18 mouse cellular contexts compared by ENCODE assay signal in the genomic region with DNA sequence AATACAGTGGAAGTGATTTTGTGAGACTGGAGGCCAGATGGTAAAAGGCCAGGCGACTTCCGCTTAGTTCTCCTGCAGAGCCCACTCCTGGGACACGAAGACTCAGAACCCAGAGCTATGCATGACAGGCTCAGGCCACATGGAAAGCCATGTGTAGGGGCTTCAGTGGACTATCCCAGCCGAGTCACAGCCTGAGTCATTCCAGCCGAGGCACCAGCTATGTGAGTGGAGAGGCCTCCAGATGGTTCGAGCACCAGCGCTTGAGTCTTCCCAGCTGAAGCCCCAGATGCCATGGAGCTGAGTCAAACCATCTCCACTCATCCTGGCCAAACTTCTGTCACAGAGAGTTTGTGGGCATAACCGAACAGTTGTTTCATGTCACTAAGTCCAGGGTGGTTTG. TPM values are rescaled to one million over a fixed set of nuclear protein-coding genes. Genes with fewer than 3 reads are reported as not detected.
DNase-seq lines count a peak whose midpoint lies in the region; ATAC-seq and TF ChIP-seq lines count a peak whose summit lies in the region.
"Had no signal": no experiment of that assay in that cellular context is flagged by ENCODE, and none has a peak within 500 bp of the region (broad histone marks: within the 10 kb centered on the region; RNA-seq: fewer than 3 reads in every experiment).

No protein-coding gene starts in this region.

- no peaks in the 10 kb centered on the region for H3K36me3 ChIP-seq in lung, postnatal 0 days (ENCODE audit: insufficient read depth, low read length)
- H3K36me3 ChIP-seq in hindbrain, postnatal 0 days (ENCODE audit: insufficient read depth, low read length), result no peaks in the 10 kb centered on the region
- H3K36me3 ChIP-seq: forebrain, embryonic 12.5 days; G1E; limb, embryonic 10.5 days; liver, embryonic 13.5 days had no signal

- 66% methylated on average over 8 of the region's 8 CpGs for WGBS in lung, postnatal 0 days
- 86% methylated on average over 8 of the region's 8 CpGs for WGBS in hindbrain, postnatal 0 days

- no peaks in the 10 kb centered on the region for H3K4me1 ChIP-seq in lung, postnatal 0 days (ENCODE audit: insufficient read depth, low read depth, low read length)
- H3K4me1 ChIP-seq in hindbrain, postnatal 0 days (ENCODE audit: insufficient read depth, low read length), result no peaks in the 10 kb centered on the region
- H3K4me1 ChIP-seq: forebrain, embryonic 12.5 days; liver, embryonic 13.5 days had no signal

- no peak for TF ChIP-seq CTCF in lung, postnatal 0 days (IDR thresholded peaks at IDR 0.05)
- TF ChIP-seq CTCF in hindbrain, postnatal 0 days (IDR thresholded peaks at IDR 0.05; ENCODE audit: low read depth), result no peak

- no peak overlapping the region for H3K27ac ChIP-seq in lung, postnatal 0 days (ENCODE audit: low read length)
- no peak overlapping the region for H3K27ac ChIP-seq in hindbrain, postnatal 0 days
- H3K27ac ChIP-seq: forebrain, embryonic 12.5 days; limb, embryonic 10.5 days; liver, embryonic 13.5 days had no signal

- DNase-seq in frontal cortex, postnatal 25 days (ENCODE audit: low spot score in 2 of 2), result no peak
- peak; percentile 37 for DNase-seq in NIH3T3 (ENCODE audit: low read depth)
- DNase-seq in layer of hippocampus, adult 8-10 months (ENCODE audit: low spot score in 2 of 2), result peak; percentile 41 to 43
- DNase-seq in lung, postnatal 0 days (ENCODE audit: low spot score), result peak; percentile 54
- DNase-seq in hindbrain, postnatal 0 days (ENCODE audit: low spot score), result no peak
- DNase-seq: adrenal gland, postnatal 36 days; cerebellum, adult 18-20 months; embryo, embryonic 11 days; kidney, postnatal 10 days; liver, embryonic 13.5 days; right cerebral cortex, postnatal 25 days; thymus, adult 2 months had no signal

- no peak overlapping the region for H3K4me3 ChIP-seq in lung, postnatal 0 days (ENCODE audit: low read depth, low read length)
- no peak overlapping the region for H3K4me3 ChIP-seq in hindbrain, postnatal 0 days (ENCODE audit: low read length)
- H3K4me3 ChIP-seq: forebrain, embryonic 12.5 days; limb, embryonic 10.5 days; liver, embryonic 13.5 days had no signal

- no peak for TF ChIP-seq EP300 in lung, postnatal 0 days (IDR thresholded peaks at IDR 0.05)

- no peak overlapping the region for H3K4me2 ChIP-seq in lung, postnatal 0 days (replicated peaks; ENCODE audit: low read depth, low read length)
- no peak overlapping the region for H3K4me2 ChIP-seq in hindbrain, postnatal 0 days (ENCODE audit: low read depth, low read length)
- H3K4me2 ChIP-seq: forebrain, embryonic 12.5 days; liver, embryonic 13.5 days had no signal

- H3K27me3 ChIP-seq in lung, postnatal 0 days (replicated peaks; ENCODE audit: insufficient read depth, low read length), result no peaks in the 10 kb centered on the region
- H3K27me3 ChIP-seq in hindbrain, postnatal 0 days (ENCODE audit: insufficient read depth, low read length), result no peaks in the 10 kb centered on the region

- H3K9ac ChIP-seq in lung, postnatal 0 days (replicated peaks; ENCODE audit: low read depth), result no peak overlapping the region
- H3K9ac ChIP-seq in hindbrain, postnatal 0 days (replicated peaks; ENCODE audit: low read length), result no peak overlapping the region
- H3K9ac ChIP-seq: forebrain, embryonic 12.5 days; liver, embryonic 13.5 days had no signal

- no peaks in the 10 kb centered on the region for H3K9me3 ChIP-seq in lung, postnatal 0 days (ENCODE audit: low read length)
- H3K9me3 ChIP-seq in hindbrain, postnatal 0 days (ENCODE audit: low read length), result no peaks in the 10 kb centered on the region
- H3K9me3 ChIP-seq: forebrain, embryonic 12.5 days; G1E; limb, embryonic 10.5 days; liver, embryonic 13.5 days had no signal

- ATAC-seq in frontal cortex, adult (ENCODE audit: low TSS enrichment), result peak; percentile 52
- ATAC-seq in lung, postnatal 0 days, result peak; percentile 85
- ATAC-seq in hindbrain, postnatal 0 days, result no peak
- no peak for ATAC-seq in inflammation-experienced regulatory T-cells, adult 6 months
- ATAC-seq in erythroblast, adult 5-6 weeks (replicated peaks; ENCODE audit: low FRiP score, poor library complexity, severe bottlenecking), result no peak

RNA-seq across cellular contexts. Expression of a gene that starts 29.5 kb away (rescaled TPM):
- 10 to 100 TPM; 32.6 to 39.1 (median 35.4) TPM for total RNA-seq in layer of hippocampus, adult 8-10 months (2022)
- polyA plus RNA-seq in lung, postnatal 0 days (2015; fragmentation: Nextera tagmentation; extraction: Ambion mirVana), result 32.5 and 38.5 TPM in 2 replicates
- total RNA-seq in hindbrain, postnatal 0 days (2014; rRNA removed), result 63.5 and 73.7 TPM in 2 replicates
- polyA plus RNA-seq in hindbrain, postnatal 0 days (2015; fragmentation: Nextera tagmentation; extraction: Ambion mirVana), result 68.6 and 69.1 TPM in 2 replicates
- polyA plus RNA-seq in inflammation-experienced regulatory T-cells, adult 6 months (2017; shearing (Covaris generic)), result 10 to 100 TPM; 67.0 to 79.2 (median 76.2) TPM
- total RNA-seq in erythroblast, adult 5-6 weeks (2015; ENCODE audit: low replicate concordance), result 77.2 and 98.4 TPM in 2 replicates
- 68.2 and 70.7 TPM in 2 replicates for total RNA-seq in erythroblast, adult 5-6 weeks (2017; ENCODE audit: low replicate concordance)

Comparison
In these comparisons a context has a peak if more than half of its experiments do, and no peak if none do; other contexts are left out.
1. ATAC-seq: peak in frontal cortex, adult (single experiment) and lung, postnatal 0 days (single experiment); none in hindbrain, postnatal 0 days (single experiment), inflammation-experienced regulatory T-cells, adult 6 months (single experiment) and erythroblast, adult 5-6 weeks (single experiment).
2. DNase-seq: peak in NIH3T3 (single experiment), layer of hippocampus, adult 8-10 months (2 of 2) and lung, postnatal 0 days (single experiment); none in frontal cortex, postnatal 25 days (0 of 2) and hindbrain, postnatal 0 days (single experiment).